Mouse (Mus musculus): ENCODE data around the gene Ssr3. TPM values are rescaled to one million over a fixed set of nuclear protein-coding genes. Genes with fewer than 3 reads are reported as not detected.

Gene Ssr3
- polyA plus RNA-seq, 1 experiment = 5.2 TPM

- TF ChIP-seq GATA1 (IDR thresholded peaks at IDR 0.05; ENCODE audit: low read length) = no peak
Observed at GRCm38 (mm10) chr3:65353263-65354037, 39.0 kb downstream of the Ssr3 start.

- no peak for TF ChIP-seq GATA1 (IDR thresholded peaks at IDR 0.05; ENCODE audit: low read length)
Observed at GRCm38 (mm10) chr3:65352278-65353127, 39.9 kb downstream of the Ssr3 start.

GRCm38 (mm10) chr3:65346176-65346575 is 46.2 kb downstream of the Ssr3 start:
- TF ChIP-seq GATA1 (IDR thresholded peaks at IDR 0.05; ENCODE audit: low read length) = no peak

GRCm38 (mm10) chr3:65340173-65340951 is 52.1 kb downstream of the Ssr3 start:
- no peak for TF ChIP-seq GATA1 (IDR thresholded peaks at IDR 0.05; ENCODE audit: low read length)

- no peak for TF ChIP-seq GATA1 (IDR thresholded peaks at IDR 0.05; ENCODE audit: low read length)
Observed at GRCm38 (mm10) chr3:65337835-65338464, 54.5 kb downstream of the Ssr3 start.

Other genes starting within 250 kb of the Ssr3 start
- 1.0 and 1.4 TPM in 2 replicates for gene Tiparp, start 135.8 kb upstream of the Ssr3 start, polyA plus RNA-seq (2012)